Mouse (Mus musculus) left cerebral cortex, adult 11 months (tissue): ENCODE measurements at regions not wholly inside any gene's neighbourhood (a gene's known extent, or its start where the extent isn't known, plus 50 kb on each side); places are given as distances from the start of the nearest gene placed in this dataset.

Experiments
- DNase-seq: peaks from one replicate; pipeline ENCODE4 v3.0.0; 2022; ENCODE audit warnings: low spot score

GRCm38 (mm10) chr17:84890871-84891599, 65.5 kb upstream of the Ppm1b start:
- no peak for DNase-seq

GRCm38 (mm10) chr17:84893273-84894033, 63.1 kb upstream of the Ppm1b start:
- DNase-seq: no peak

GRCm38 (mm10) chr17:84895526-84895925, 61.0 kb upstream of the Ppm1b start:
- DNase-seq: no peak

- no peak for DNase-seq
These were observed 60.0 kb upstream of the Ppm1b start for GRCm38 (mm10) chr17:84896572-84896971.

- no peak for DNase-seq
These were observed 58.1 kb upstream of the Ppm1b start for GRCm38 (mm10) chr17:84898407-84898806.

GRCm38 (mm10) chr17:84903625-84904337, 52.8 kb upstream of the Ppm1b start:
- no peak for DNase-seq
